Mouse (Mus musculus) CD4-positive helper T cell, adult 2 months (primary cell): Measurements from ENCODE around the gene Appl1.
A peak's percentile ranks its signal among the peaks of the same experiment; 100 is the strongest.

ENCODE experiments used
- DNase-seq: peaks from one replicate; pipeline ENCODE4 v3.0.0-alpha.2; 2012; ENCODE audit warnings: low read depth, missing footprints, low spot score

Gene Appl1

GRCm38 (mm10) chr14:26971106-26971789 lies at the start of gene Appl1:
Gene Appl1, minus strand, starts transcription at chr14:26971232.
- peak; percentile 16 for DNase-seq

GRCm38 (mm10) chr14:27019850-27020249 lies 48.8 kb upstream of the Appl1 start:
- DNase-seq = no peak

GRCm38 (mm10) chr14:27017936-27018335 lies 46.9 kb upstream of the Appl1 start:
- no peak for DNase-seq

GRCm38 (mm10) chr14:27013658-27014057 lies 42.6 kb upstream of the Appl1 start:
- no peak for DNase-seq

GRCm38 (mm10) chr14:27011561-27011960 lies 40.5 kb upstream of the Appl1 start:
- no peak for DNase-seq

GRCm38 (mm10) chr14:27005937-27006336 lies 34.9 kb upstream of the Appl1 start:
- DNase-seq = no peak

GRCm38 (mm10) chr14:27004906-27005305 lies 33.9 kb upstream of the Appl1 start:
- no peak for DNase-seq

GRCm38 (mm10) chr14:27000386-27000785 lies 29.4 kb upstream of the Appl1 start:
- no peak for DNase-seq

GRCm38 (mm10) chr14:26996257-26996656 lies 25.2 kb upstream of the Appl1 start:
- DNase-seq = no peak

- peak; percentile 82 for DNase-seq
Measured at GRCm38 (mm10) chr14:26994211-26994741, 23.2 kb upstream of the Appl1 start, which contains the start of gene Hesx1. Gene Hesx1, plus strand, starts transcription at chr14:26994416.

- DNase-seq = no peak
Measured at GRCm38 (mm10) chr14:26993427-26993826, 22.4 kb upstream of the Appl1 start.

- DNase-seq = no peak
Measured at GRCm38 (mm10) chr14:26991622-26992021, 20.6 kb upstream of the Appl1 start.

GRCm38 (mm10) chr14:26988694-26989093 lies 17.7 kb upstream of the Appl1 start:
- peak; percentile 45 for DNase-seq

- DNase-seq = no peak
Measured at GRCm38 (mm10) chr14:26982150-26982530, 11.1 kb upstream of the Appl1 start.

- no peak for DNase-seq
Measured at GRCm38 (mm10) chr14:26981494-26982149, 10.6 kb upstream of the Appl1 start.

- DNase-seq = no peak
Measured at GRCm38 (mm10) chr14:26981021-26981420, 10.0 kb upstream of the Appl1 start.

GRCm38 (mm10) chr14:26979808-26980207 lies 8.8 kb upstream of the Appl1 start:
- DNase-seq = no peak

- no peak for DNase-seq
Measured at GRCm38 (mm10) chr14:26977500-26977899, 6.5 kb upstream of the Appl1 start.

- DNase-seq = no peak
Measured at GRCm38 (mm10) chr14:26976212-26976611, 5.2 kb upstream of the Appl1 start.

GRCm38 (mm10) chr14:26975490-26975889 lies 4.5 kb upstream of the Appl1 start:
- DNase-seq = no peak

GRCm38 (mm10) chr14:26973089-26973488 lies 2.1 kb upstream of the Appl1 start:
- DNase-seq = peak; percentile 17

- DNase-seq = peak; percentile 96
Measured at GRCm38 (mm10) chr14:26970439-26970932, 546 bp downstream of the Appl1 start.
